ENCODE assay signal across 8 mouse cellular contexts in genomic region chr4:101419911-101420880, GRCm38 (mm10). TPM values are rescaled to one million over a fixed set of nuclear protein-coding genes. Genes with fewer than 3 reads are reported as not detected.
A peak's percentile ranks its signal among the peaks of the same experiment; 100 is the strongest.
DNase-seq lines count a peak whose midpoint lies in the region; ATAC-seq and TF ChIP-seq lines count a peak whose summit lies in the region.

No protein-coding gene starts in this region.

- H3K27me3 ChIP-seq in Patski = no peaks in the 10 kb centered on the region
- H3K27me3 ChIP-seq in hindbrain, embryonic 12.5 days = peaks cover 10% of the 10 kb centered on the region; the same call in 1 of the 2 replicates

- no peak for DNase-seq in layer of hippocampus, adult 2 months (ENCODE audit: low spot score in 2 of 2)
- DNase-seq in layer of hippocampus, adult 9-11 months = no peak
- no peak for DNase-seq in Patski (ENCODE audit: low read depth, low spot score)
- DNase-seq in embryo, embryonic 10 days (ENCODE audit: low spot score) = peak; percentile 38
- peak; percentile 6 for DNase-seq in thymus, postnatal 25 days
- no peak for DNase-seq in layer of hippocampus, adult 9-10 months (ENCODE audit: low spot score)

- peak overlapping the region; percentile 68 for H3K9ac ChIP-seq in hindbrain, embryonic 12.5 days

- no peak for TF ChIP-seq CTCF in layer of hippocampus, adult 2 months (conservative IDR thresholded peaks at IDR 0.05)
- no peak for TF ChIP-seq CTCF in Patski (IDR thresholded peaks at IDR 0.05)

- H3K36me3 ChIP-seq in hindbrain, embryonic 12.5 days = no peaks in the 10 kb centered on the region

- H3K9me3 ChIP-seq in hindbrain, embryonic 12.5 days (replicated peaks) = no peaks in the 10 kb centered on the region

- in situ Hi-C loops in Patski (cut with MboI; ENCODE audit: low pct_unique_long_range_greater_than_20kb) = no loop called here

- under 1% methylated on average over 84 of the region's 90 CpGs for WGBS in hindbrain, embryonic 12.5 days

- peaks cover 13% of the 10 kb centered on the region for H3K4me1 ChIP-seq in hindbrain, embryonic 12.5 days

- CTCF ChIA-PET in Patski (lab: Charles Lee) = no interaction called here

- H3K4me2 ChIP-seq in hindbrain, embryonic 12.5 days (replicated peaks) = peak overlapping the region; percentile 98

- H3K27ac ChIP-seq in layer of hippocampus, adult 2 months = peak overlapping the region; percentile 92
- H3K27ac ChIP-seq in hindbrain, embryonic 12.5 days = no peak overlapping the region

- ATAC-seq in Patski = peak; percentile 61
- ATAC-seq in hindbrain, embryonic 12.5 days (ENCODE audit: low FRiP score) = peak; percentile 85
- ATAC-seq in megakaryocyte progenitor cell, adult 5-6 weeks (replicated peaks; ENCODE audit: poor library complexity) = 0 out of 2 replicates have a peak, but pooled peaks have one; percentile 21

- POLR2A ChIA-PET in Patski (lab: Charles Lee) = no interaction called here

- peak overlapping the region; percentile 84 for H3K4me3 ChIP-seq in layer of hippocampus, adult 2 months
- H3K4me3 ChIP-seq in hindbrain, embryonic 12.5 days = peak overlapping the region; percentile 71

RNA-seq across cellular contexts. Expression of gene Ak4, which starts 1.1 kb away (rescaled TPM):
- total RNA-seq in layer of hippocampus, adult 2 months (2021) = 10 to 100 TPM; 63.0 to 63.2 TPM
- 8.8 TPM for polyA plus RNA-seq in Patski (2021)
- 11.5 and 13.9 TPM in 2 replicates for polyA plus RNA-seq in hindbrain, embryonic 12.5 days (2016; fragmentation: Nextera tagmentation; extraction: Ambion mirVana)
- total RNA-seq in megakaryocyte progenitor cell, adult 5-6 weeks (2015) = 11.9 and 13.5 TPM in 2 replicates
- 20.3 and 23.2 TPM in 2 replicates for total RNA-seq in megakaryocyte progenitor cell, adult 5-6 weeks (2017)

Comparison
In these comparisons a context has a peak if more than half of its experiments do, and no peak if none do; other contexts are left out.
1. DNase-seq: peak in embryo, embryonic 10 days (single experiment) and thymus, postnatal 25 days (single experiment); none in layer of hippocampus, adult 2 months (0 of 2), layer of hippocampus, adult 9-11 months (single experiment), Patski (single experiment) and layer of hippocampus, adult 9-10 months (single experiment).
2. ATAC-seq: peak in every context shown above with its lines; median percentile 85 in hindbrain, embryonic 12.5 days; 61 in Patski; 21 in megakaryocyte progenitor cell, adult 5-6 weeks.